Mouse (Mus musculus) B cell, adult 2 months (primary cell): Measurements from ENCODE around the gene Ggt1.
"Not testable (repeated sequence)": the region's sequence is repeated elsewhere in the genome, so short reads cannot be mapped to it uniquely, and the experiment has no call there.

Source experiments
- DNase-seq, 2 experiments: peaks; one replicate each; pipeline ENCODE4 v3.0.0; 2022

Gene Ggt1

GRCm38 (mm10) chr10:75561071-75561654 lies at the start of gene Ggt1:
Ggt1 (plus strand) TSS chr10:75561604.
- no peak for DNase-seq

- no peak for DNase-seq
Measured at GRCm38 (mm10) chr10:75511897-75512296, 49.5 kb upstream of the Ggt1 start.

- no peak for DNase-seq
Measured at GRCm38 (mm10) chr10:75512796-75513195, 48.6 kb upstream of the Ggt1 start.

- DNase-seq, result no peak
Measured at GRCm38 (mm10) chr10:75513306-75514067, 47.9 kb upstream of the Ggt1 start.

GRCm38 (mm10) chr10:75514361-75514760 lies 47.0 kb upstream of the Ggt1 start:
- DNase-seq, result no peak

GRCm38 (mm10) chr10:75515216-75516037 lies 46.0 kb upstream of the Ggt1 start:
- DNase-seq, result no peak

- DNase-seq, result no peak
Measured at GRCm38 (mm10) chr10:75516038-75516723, 45.2 kb upstream of the Ggt1 start.

GRCm38 (mm10) chr10:75516724-75517072 lies 44.7 kb upstream of the Ggt1 start:
- peak in 1 of 2 experiments; percentile 12 for DNase-seq

- peak; percentile 93 to 94 for DNase-seq
Measured at GRCm38 (mm10) chr10:75517073-75517757, 44.2 kb upstream of the Ggt1 start, which contains the start of gene Snrpd3. Snrpd3 (plus strand) TSS chr10:75517551.

- peak; percentile 98 to 99 for DNase-seq
Measured at GRCm38 (mm10) chr10:75517758-75518143, 43.7 kb upstream of the Ggt1 start, which contains the start of gene Gucd1. Gucd1 (minus strand) TSS chr10:75517972.

- DNase-seq, result no peak
Measured at GRCm38 (mm10) chr10:75520581-75520980, 40.8 kb upstream of the Ggt1 start.

GRCm38 (mm10) chr10:75521643-75522042 lies 39.8 kb upstream of the Ggt1 start:
- no peak for DNase-seq

GRCm38 (mm10) chr10:75525450-75525849 lies 36.0 kb upstream of the Ggt1 start:
- DNase-seq, result not testable (repeated sequence)

- DNase-seq, result no peak
Measured at GRCm38 (mm10) chr10:75530322-75530721, 31.1 kb upstream of the Ggt1 start.

GRCm38 (mm10) chr10:75531532-75532090 lies 29.8 kb upstream of the Ggt1 start:
- DNase-seq, result no peak

GRCm38 (mm10) chr10:75534216-75534615 lies 27.2 kb upstream of the Ggt1 start:
- no peak for DNase-seq

GRCm38 (mm10) chr10:75534934-75535333 lies 26.5 kb upstream of the Ggt1 start:
- no peak for DNase-seq

- no peak for DNase-seq
Measured at GRCm38 (mm10) chr10:75535423-75535822, 26.0 kb upstream of the Ggt1 start.

- DNase-seq, result no peak
Measured at GRCm38 (mm10) chr10:75536123-75536522, 25.3 kb upstream of the Ggt1 start.

GRCm38 (mm10) chr10:75547901-75548300 lies 13.5 kb upstream of the Ggt1 start:
- DNase-seq, result no peak

- no peak for DNase-seq
Measured at GRCm38 (mm10) chr10:75548486-75548885, 12.9 kb upstream of the Ggt1 start.

GRCm38 (mm10) chr10:75549886-75550285 lies 11.5 kb upstream of the Ggt1 start:
- no peak for DNase-seq
